Mouse (Mus musculus) hindbrain, embryonic 14.5 days (tissue): ENCODE data around the gene BC005561. TPM values are rescaled to one million over a fixed set of nuclear protein-coding genes. Genes with fewer than 3 reads are reported as not detected.

Experiments
- ATAC-seq: fragments of 200-750 bp; cut with Nextera tagmentation; 2 replicates; pipeline ENCODE4 v1.8.0; 2017; ENCODE audit warnings: moderate number of reproducible peaks, mild to moderate bottlenecking, moderate TSS enrichment, moderate library complexity; ENCODE audit not compliant: low FRiP score
- DNase-seq: peaks from one replicate; pipeline ENCODE4 v3.0.0-alpha.2; 2015; ENCODE audit warnings: low spot score
- H3K27ac ChIP-seq: fragments of 300-500 bp; sonication (generic); 2 replicates; pipeline ENCODE4 v1.5.1; 2014; ENCODE audit warnings: mild to moderate bottlenecking, moderate library complexity
- H3K27me3 ChIP-seq: fragments of 300-500 bp; sonication (generic); 2 replicates; pipeline ENCODE4 v1.6.1; 2014; ENCODE audit warnings: mild to moderate bottlenecking, low read length, mixed read lengths; ENCODE audit not compliant: control insufficient read depth, insufficient read depth
- H3K36me3 ChIP-seq: fragments of 300-500 bp; sonication (generic); replicated peaks from 2 replicates; pipeline ENCODE4 v1.6.1; 2014; ENCODE audit not compliant: control insufficient read depth, insufficient read depth
- H3K4me1 ChIP-seq: fragments of 300-500 bp; sonication (generic); replicated peaks from 2 replicates; pipeline ENCODE4 v1.6.1; 2014; ENCODE audit warnings: antibody characterized with exemption, low read length, mixed read lengths; ENCODE audit not compliant: control insufficient read depth, insufficient read depth
- H3K4me2 ChIP-seq: fragments of 300-500 bp; sonication (generic); replicated peaks from 2 replicates; pipeline ENCODE4 v1.6.1; 2014; ENCODE audit warnings: mild to moderate bottlenecking, moderate library complexity
- H3K4me3 ChIP-seq: fragments of 300-500 bp; sonication (generic); replicated peaks from 2 replicates; pipeline ENCODE4 v1.5.1; 2014; ENCODE audit warnings: mild to moderate bottlenecking, low read length
- H3K9ac ChIP-seq: fragments of 300-500 bp; sonication (generic); 2 replicates; pipeline ENCODE4 v1.6.1; 2014
- H3K9me3 ChIP-seq: fragments of 300-500 bp; sonication (generic); 2 replicates; pipeline ENCODE4 v1.6.1; 2016; ENCODE audit warnings: low read length; ENCODE audit not compliant: control insufficient read depth
- WGBS: fragments of 180-500 bp; shearing (Covaris S2); extraction: QIAGEN DNeasy Blood & Tissue Kit; methylation state at CpG from one replicate; pipeline ENCODE4 v1.1.7; 2014; 5-methylcytosine and 5-hydroxymethylcytosine counted together
- polyA plus RNA-seq: library from polyadenylated mRNA; unstranded; fragments of >200 nt; fragmentation: Nextera tagmentation; extraction: Ambion mirVana; gene quantifications from 2 replicates; pipeline ENCODE4 v1.2.1, GENCODE M21; 2014

The BC005561 gene
- polyA plus RNA-seq, 1 experiment from 2014 or later = 13.7 TPM

DNA sequence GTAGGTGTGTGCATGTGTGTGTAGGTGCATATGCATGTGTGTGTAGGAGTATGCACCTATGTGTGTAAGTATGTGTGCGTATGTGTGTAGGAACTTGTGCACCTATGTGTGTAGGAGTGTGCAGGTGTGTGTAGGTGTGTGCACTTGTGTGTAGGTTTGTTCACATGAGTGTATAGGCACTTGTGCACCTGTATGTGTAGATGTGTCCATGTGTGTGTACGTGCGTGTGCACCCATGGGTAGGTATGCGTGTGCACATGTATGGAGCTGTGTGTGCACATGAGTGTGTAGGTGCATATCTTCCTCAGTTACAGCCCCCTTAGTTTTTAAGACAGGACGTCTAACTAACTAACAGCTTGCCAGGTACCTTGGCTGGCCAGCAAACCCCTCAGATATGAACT is 39.6 kb upstream of the BC005561 start:
- H3K36me3 ChIP-seq = peaks cover 65% of the 10 kb centered on the region
- 93% methylated on average over 5 of the region's 5 CpGs for WGBS

DNA sequence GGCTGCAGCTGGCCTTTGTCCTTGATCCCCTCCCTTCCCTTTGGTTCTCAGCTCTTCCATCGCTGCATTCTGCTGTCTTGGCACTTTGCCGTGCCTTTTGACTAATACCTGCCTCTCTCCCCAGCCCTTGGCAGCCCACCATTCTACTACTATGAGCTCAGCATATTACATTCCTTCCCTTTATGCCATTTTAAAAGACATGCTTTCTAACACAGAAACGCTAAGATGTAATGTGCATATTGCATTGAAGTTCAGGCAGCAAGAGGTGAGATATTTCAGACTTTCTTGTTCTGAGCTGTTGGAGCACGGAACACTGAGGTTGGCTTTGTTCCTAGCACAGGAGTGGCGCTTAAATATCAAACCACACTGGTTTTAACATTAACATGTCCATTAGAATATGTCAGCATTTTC is 37.2 kb upstream of the BC005561 start:
- Histone ChIP-seq H3K9ac (no peak overlapping the region), H3K4me1 (no peaks in the 10 kb centered on the region), H3K27me3 (no peaks in the 10 kb centered on the region), H3K27ac (no peak overlapping the region), H3K4me3 (no peak overlapping the region), H3K4me2 (no peak overlapping the region), H3K9me3 (no peaks in the 10 kb centered on the region), H3K36me3 (peaks cover 54% of the 10 kb centered on the region)
- no peak for ATAC-seq
- WGBS = 87% methylated on average over 5 of the region's 5 CpGs
- no peak for DNase-seq

More for the DNA sequence above, 39.6 kb upstream of the BC005561 start:
- H3K9ac ChIP-seq = no peak overlapping the region
- H3K27me3 ChIP-seq = no peaks in the 10 kb centered on the region
- no peak overlapping the region for H3K4me3 ChIP-seq
- no peaks in the 10 kb centered on the region for H3K4me1 ChIP-seq
- ATAC-seq (no peak), DNase-seq (no peak)
- H3K4me2 ChIP-seq = no peak overlapping the region
- no peak overlapping the region for H3K27ac ChIP-seq
- H3K9me3 ChIP-seq = no peaks in the 10 kb centered on the region

DNA sequence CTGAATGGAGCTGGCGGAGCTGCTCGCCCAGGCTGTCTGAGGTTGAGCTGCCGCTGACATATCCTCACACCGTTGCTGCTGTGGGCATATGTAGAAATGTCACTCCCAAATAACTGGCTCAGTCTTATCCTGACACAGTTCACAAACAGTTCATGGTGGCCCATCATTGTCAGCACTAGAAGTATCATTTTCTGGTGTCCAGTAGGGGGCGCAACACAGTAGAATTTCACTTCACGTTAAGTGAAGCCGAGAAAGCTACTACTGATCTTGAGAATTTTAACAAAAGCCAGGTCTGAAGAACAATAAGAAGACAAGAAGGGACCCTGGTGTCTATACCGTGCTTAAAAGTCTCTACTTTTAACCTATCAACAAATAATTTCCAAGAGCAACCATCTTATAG is 35.8 kb upstream of the BC005561 start:
- H3K27me3 ChIP-seq = no peaks in the 10 kb centered on the region
- H3K36me3 ChIP-seq = peaks cover 50% of the 10 kb centered on the region
- H3K9ac ChIP-seq = no peak overlapping the region
- 95% methylated on average over 8 of the region's 8 CpGs for WGBS
- H3K4me3 ChIP-seq = no peak overlapping the region
- ATAC-seq (no peak), DNase-seq (no peak)
- H3K27ac ChIP-seq = no peak overlapping the region
- H3K9me3 ChIP-seq = no peaks in the 10 kb centered on the region
- H3K4me2 ChIP-seq = no peak overlapping the region
- no peaks in the 10 kb centered on the region for H3K4me1 ChIP-seq

DNA sequence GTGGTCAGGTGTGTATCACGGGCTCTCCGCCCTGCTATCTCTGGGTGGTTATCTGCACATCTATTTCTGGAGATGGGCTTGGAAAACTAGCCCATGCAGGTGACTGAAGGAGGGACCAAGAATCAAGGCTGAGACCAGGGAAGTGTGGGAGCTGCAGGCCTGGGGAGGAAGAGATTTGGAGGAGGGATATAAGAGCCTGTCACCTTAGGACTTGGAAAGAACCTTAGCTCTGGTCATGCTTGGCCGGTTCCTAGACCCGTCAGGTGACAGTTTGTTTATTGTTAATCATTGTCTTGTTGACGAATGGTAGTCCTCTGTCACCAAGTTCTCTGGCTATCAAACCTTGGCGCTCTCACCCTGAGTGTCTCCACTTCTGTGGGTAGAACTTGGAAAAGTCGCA is 27.8 kb upstream of the BC005561 start:
- no peak overlapping the region for H3K9ac ChIP-seq
- 93% methylated on average over 7 of the region's 7 CpGs for whole genome bisulfite sequencing
- DNase-seq (no peak), ATAC-seq (no peak)
- H3K27ac ChIP-seq = no peak overlapping the region
- H3K9me3 ChIP-seq = no peaks in the 10 kb centered on the region
- H3K27me3 ChIP-seq = no peaks in the 10 kb centered on the region
- no peak overlapping the region for H3K4me3 ChIP-seq
- no peaks in the 10 kb centered on the region for H3K4me1 ChIP-seq
- H3K4me2 ChIP-seq = no peak overlapping the region
- peaks cover 75% of the 10 kb centered on the region for H3K36me3 ChIP-seq

DNA sequence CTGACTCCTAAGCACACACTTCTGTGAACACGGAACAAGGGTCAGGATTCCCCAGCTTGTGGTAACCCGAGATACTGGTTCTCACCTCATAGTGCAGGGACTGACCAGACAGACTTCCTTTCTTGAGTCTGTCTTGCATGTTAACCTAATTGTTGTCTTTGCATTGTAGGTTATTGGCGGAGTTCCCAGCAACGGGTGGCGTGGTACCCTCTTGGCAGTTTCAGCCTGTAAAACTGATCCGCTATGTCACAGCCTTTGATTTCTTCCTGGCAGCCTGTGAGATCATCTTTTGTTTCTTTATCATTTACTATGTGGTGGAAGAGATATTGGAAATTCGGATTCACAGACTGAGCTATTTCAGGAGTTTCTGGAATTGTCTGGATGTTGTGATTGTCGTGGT is 25.3 kb upstream of the BC005561 start:
- DNase-seq (no peak), ATAC-seq (no peak; the same call in 1 of the 2 replicates)
- H3K27me3 ChIP-seq = no peaks in the 10 kb centered on the region
- H3K36me3 ChIP-seq = peaks cover 86% of the 10 kb centered on the region
- no peak overlapping the region for H3K27ac ChIP-seq
- no peak overlapping the region for H3K9ac ChIP-seq
- H3K4me1 ChIP-seq = no peaks in the 10 kb centered on the region
- H3K9me3 ChIP-seq = no peaks in the 10 kb centered on the region
- no peak overlapping the region for H3K4me2 ChIP-seq
- no peak overlapping the region for H3K4me3 ChIP-seq
- WGBS = 67% methylated on average over 8 of the region's 8 CpGs

DNA sequence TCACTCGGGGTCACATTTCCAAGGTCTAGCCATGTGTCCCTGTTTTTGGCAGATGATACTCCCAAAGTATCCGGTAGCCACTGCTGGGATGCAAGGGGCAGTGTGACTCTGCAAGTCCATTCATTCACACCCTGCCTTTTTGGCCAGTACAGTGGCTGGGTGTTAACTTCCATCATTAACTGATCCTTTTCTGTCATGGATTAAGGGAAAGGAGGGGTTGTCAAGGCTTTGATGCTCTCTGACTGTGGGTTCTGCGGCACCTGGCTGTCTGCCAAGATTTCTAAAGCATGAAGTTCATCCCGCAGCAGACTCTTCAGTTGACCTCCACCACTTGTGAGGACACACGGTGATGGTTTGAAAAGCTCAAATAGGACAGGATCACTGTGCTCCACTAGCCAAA is 16.6 kb upstream of the BC005561 start:
- Histone ChIP-seq H3K27ac (no peak overlapping the region), H3K4me2 (no peak overlapping the region), H3K27me3 (no peaks in the 10 kb centered on the region), H3K4me1 (no peaks in the 10 kb centered on the region), H3K4me3 (no peak overlapping the region), H3K9me3 (no peaks in the 10 kb centered on the region), H3K9ac (no peak overlapping the region), H3K36me3 (peaks cover 85% of the 10 kb centered on the region)
- DNase-seq (no peak), ATAC-seq (no peak)
- 61% methylated on average over 5 of the region's 5 CpGs for WGBS

DNA sequence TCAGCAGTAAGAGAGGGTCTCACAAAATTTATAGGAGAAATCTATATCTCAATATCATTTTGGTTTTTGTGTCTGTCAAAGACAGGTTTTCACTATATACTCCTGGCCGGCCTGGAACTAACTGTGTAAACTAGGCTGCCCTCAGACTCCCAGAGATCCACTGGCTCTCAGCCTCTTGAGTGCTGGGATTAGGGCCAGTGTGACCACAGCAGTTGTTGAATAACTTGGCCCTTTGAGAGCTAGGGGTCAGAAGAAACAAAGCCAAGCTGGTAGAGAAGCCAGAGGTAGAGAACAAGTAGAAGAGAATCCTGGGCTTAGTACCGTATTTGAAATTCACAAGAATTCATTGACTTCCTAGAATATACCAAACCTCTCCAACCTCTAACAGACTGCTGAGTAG is 3.3 kb upstream of the BC005561 start:
- no peak overlapping the region for H3K27ac ChIP-seq
- WGBS = 95% methylated on average over 2 of the region's 2 CpGs
- ATAC-seq (no peak), DNase-seq (no peak)
- no peak overlapping the region for H3K4me3 ChIP-seq
- H3K36me3 ChIP-seq = peaks cover 30% of the 10 kb centered on the region
- H3K4me2 ChIP-seq = no peak overlapping the region
- H3K9me3 ChIP-seq = no peaks in the 10 kb centered on the region
- peaks cover 11% of the 10 kb centered on the region for H3K4me1 ChIP-seq
- no peaks in the 10 kb centered on the region for H3K27me3 ChIP-seq
- no peak overlapping the region for H3K9ac ChIP-seq

DNA sequence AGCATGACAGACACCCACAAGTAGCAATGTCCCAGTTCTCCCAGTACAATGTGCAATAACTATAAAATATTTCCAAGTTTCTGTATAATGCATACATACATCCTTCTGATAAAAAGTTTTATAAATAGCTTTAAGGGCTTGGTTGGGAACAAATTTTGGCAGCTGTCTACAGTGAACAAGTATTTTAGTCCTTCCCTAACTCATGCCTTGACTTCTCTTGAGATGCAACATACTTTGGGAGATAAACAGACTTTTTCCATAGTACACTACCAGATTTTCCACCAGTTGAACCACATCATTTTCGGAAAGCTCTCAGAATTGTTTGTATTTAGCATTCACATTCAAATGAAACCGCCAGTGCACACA is 340 bp upstream of the BC005561 start:
- peaks cover 1% of the 10 kb centered on the region; the same call in 1 of the 2 replicates for H3K9me3 ChIP-seq
- peak overlapping the region; percentile 39 for H3K9ac ChIP-seq
- H3K36me3 ChIP-seq = peaks cover 15% of the 10 kb centered on the region
- H3K4me1 ChIP-seq = peaks cover 18% of the 10 kb centered on the region
- WGBS = 0% methylated on average over 2 of the region's 2 CpGs
- no peak for DNase-seq
- no peaks in the 10 kb centered on the region for H3K27me3 ChIP-seq
- H3K4me3 ChIP-seq = peak overlapping the region; percentile 94
- peak overlapping the region; percentile 62; the same call in 1 of the 2 replicates for H3K27ac ChIP-seq
- H3K4me2 ChIP-seq = peak overlapping the region; percentile 83
- no peak for ATAC-seq

DNA sequence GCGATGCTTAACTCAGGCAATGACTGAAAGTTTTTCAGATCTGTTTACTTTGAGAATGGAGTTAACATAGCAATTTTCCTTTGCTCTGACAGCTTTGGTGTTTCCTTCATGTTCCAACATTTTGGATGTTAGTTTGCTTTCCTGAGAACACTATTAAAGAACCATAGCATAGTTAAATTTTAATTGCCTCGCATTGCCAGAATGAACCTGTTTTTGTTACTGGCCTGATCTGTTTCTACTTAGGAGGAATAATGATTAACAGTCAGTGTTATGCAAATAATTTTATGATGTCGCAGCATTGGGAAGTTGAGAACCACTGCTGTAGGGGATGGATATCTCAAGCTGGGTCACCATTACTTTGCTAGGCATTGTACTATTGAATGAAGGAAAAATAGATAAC is 3.1 kb downstream of the BC005561 start:
- Histone ChIP-seq H3K9me3 (peaks cover 31% of the 10 kb centered on the region), H3K9ac (no peak overlapping the region), H3K27me3 (no peaks in the 10 kb centered on the region), H3K4me1 (peaks cover 18% of the 10 kb centered on the region), H3K36me3 (peaks cover 22% of the 10 kb centered on the region), H3K4me3 (no peak overlapping the region), H3K4me2 (no peak overlapping the region), H3K27ac (no peak overlapping the region)
- ATAC-seq (no peak), DNase-seq (no peak)
- 93% methylated on average over 3 of the region's 3 CpGs for WGBS

DNA sequence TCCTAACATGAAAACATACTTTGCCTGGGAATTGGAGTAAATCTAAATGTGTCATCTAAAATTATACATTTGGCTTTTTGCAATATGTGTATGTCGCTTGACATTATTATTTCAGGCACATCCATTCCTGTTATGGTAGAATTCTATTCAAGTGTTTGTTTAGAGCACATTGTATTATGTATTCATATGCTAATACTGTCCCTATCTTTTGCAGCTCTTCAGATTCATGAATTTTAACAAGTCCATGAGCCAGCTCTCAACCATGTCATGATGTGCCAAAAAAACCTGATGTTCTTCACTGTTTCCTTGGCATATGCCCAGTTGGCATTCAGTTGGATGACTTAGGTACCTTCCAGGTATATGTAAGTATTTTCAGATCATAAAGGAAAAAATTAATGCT is 30.5 kb downstream of the BC005561 start:
- ATAC-seq (no peak), DNase-seq (peak; percentile 19)
- Histone ChIP-seq H3K9me3 (peaks cover 4% of the 10 kb centered on the region; the same call in 1 of the 2 replicates), H3K27me3 (no peaks in the 10 kb centered on the region), H3K4me3 (no peak overlapping the region), H3K36me3 (peaks cover 64% of the 10 kb centered on the region), H3K9ac (no peak overlapping the region), H3K4me1 (no peaks in the 10 kb centered on the region), H3K27ac (no peak overlapping the region), H3K4me2 (no peak overlapping the region)
- 78% methylated on average over 1 of the region's 1 CpGs for WGBS
